Mouse (Mus musculus) natural killer cell, adult 2 months (primary cell): ENCODE measurements around the gene Gm826.

Experiments used
- DNase-seq, 2 experiments: peaks; one replicate each; pipeline ENCODE4 v3.0.0; 2022; ENCODE audit warnings: low spot score in 2 of 2

Gm826 gene

GRCm38 (mm10) chr2:160288538-160289151, 45.3 kb downstream of the Gm826 start:
- DNase-seq = no peak

- no peak for DNase-seq
Observed at GRCm38 (mm10) chr2:160275959-160276657, 57.9 kb downstream of the Gm826 start.

DNA sequence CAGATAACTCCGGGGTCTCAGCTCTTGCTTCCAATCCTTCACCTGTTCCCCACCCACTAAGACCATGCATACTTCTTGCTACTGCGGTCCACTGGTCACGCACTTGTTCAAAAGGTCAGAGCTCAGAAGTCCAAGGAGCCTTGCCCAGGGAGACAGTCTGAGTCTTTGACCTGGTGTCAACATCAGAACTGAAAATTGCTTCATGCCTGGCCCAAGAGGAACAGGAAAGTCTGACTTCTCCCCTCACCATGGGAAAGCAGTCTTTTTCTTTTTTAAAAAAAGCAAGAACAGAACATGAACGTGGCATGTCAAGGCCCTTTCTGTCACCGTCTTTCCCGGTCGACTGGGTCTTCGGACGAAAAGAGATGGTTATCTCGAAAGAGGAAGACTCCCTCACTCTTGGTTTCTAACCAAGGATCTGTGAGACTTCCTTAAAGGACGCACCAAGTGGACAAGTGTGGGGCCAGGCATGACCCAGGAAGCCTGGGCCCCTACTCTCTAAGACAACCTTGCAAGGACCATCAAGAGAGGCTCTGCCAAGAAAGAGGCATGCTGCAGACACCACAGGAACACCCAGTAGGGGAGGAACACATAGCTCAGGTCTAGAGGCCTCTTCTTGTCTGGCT, 66.0 kb downstream of the Gm826 start:
- no peak for DNase-seq

DNA sequence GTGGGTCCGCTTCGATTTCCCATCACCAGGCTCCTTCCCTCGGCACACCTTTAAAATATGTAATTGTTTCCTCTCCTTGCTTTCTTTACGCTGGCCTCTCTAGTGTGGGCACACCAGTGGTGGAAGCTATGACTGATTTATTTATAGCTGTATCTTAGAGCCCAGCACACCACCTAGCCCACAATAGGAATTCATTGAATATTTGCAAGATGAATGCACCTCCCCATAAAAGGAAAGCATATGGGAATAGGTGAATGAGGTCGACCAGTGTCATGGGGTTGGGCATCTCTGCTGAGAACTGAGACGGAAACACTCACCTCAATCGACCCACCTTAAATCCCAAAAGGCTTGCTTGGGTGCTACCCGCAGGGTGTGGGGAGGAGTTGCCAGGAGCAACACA, 70.1 kb downstream of the Gm826 start:
- no peak for DNase-seq

- no peak for DNase-seq
Observed at GRCm38 (mm10) chr2:160261538-160261937, 72.4 kb downstream of the Gm826 start.
